Mouse (Mus musculus) spleen, postnatal 4 days (tissue): ENCODE results near the gene Rere.
"Not testable (repeated sequence)": the region's sequence is repeated elsewhere in the genome, so short reads cannot be mapped to it uniquely, and the experiment has no call there.

ENCODE experiments used
- DNase-seq, 2 experiments: peaks; one replicate each; pipeline ENCODE4 v3.0.0; 2022; ENCODE audit warnings: low spot score in 2 of 2

Rere gene

DNA sequence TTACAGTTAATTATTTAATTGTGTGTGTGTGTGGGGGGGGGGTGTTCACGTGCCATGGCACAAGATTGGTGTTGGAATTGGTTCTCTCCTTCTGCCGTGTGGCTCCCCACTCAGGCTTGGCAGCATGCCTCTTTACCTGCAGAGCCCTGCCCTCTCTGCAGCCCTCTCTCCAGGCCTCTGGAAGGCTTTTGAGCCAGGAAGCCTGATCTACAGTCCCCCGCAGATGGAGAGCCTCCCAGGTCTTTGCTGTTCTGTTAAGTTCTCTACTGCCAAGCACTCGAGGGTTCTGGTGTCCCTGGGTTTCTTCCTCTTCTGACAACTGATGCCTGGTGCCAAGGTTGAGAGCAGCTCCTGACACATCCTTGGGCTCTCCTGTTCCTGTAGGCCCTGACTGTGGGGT, 27.0 kb upstream of the Rere start:
- no peak for DNase-seq

DNA sequence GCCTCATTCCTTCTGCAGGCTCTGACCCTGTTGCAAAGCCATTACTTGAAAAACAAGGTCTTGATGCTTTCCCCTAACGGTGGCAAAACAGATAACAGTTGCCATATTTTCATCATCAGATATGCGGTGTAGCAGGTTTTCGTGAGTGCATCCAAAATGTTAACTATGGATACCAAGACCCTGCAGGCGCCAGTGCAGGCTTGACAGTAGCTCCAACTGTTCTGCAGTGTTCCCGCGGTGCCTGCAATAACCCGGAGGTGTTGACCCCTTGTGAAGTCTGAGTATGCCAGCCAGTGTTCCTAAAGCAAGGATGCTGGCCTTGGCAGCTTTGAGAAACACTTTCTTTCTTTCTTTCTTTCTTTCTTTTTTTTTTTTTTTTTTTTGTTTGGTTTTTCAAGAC, 26.3 kb upstream of the Rere start:
- DNase-seq = no peak

DNA sequence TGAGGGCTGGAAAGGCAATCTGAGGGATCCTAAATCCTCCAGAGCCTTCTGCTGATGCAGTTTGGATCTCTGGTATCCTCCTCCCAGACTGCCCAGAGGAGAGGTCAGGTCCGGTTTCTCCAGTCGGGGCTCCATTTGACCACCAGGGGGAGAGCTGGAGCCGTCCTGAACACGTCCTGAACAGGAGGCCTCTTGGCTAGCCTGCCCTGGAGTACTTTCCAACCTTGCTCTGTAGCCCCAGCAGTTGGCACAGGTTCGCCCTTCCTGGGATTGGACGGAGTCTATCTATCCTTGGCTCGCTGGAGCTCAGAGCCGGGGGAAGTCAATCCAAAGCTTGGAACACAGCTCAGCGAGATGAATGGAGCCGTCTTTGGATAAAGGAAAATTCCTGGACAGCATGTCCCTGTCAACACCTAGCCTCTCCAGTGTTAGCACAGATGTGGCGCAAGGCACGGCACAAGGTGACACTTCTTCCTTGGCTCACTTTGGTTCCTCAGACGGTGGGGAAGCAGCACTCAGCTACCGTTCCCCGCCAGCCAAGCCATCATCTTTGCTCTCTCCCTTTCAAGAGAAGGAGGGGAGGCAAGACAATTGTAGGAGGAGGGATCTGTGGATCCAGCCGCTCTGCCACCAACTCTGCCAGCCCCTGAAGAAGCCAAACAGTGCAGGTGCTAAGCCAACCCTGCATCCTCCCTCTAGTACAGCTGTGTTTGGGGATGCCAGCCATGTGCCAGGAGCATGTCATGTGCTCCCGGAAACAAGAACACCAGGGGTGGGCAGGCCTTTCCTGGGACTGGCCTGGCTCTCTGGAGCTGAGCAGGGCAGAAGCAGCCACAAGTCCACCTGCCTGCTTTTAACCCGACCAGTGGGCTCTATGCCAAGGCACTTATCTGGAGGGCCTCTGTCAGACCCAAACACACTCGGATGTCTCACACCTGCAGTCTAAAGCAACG, 23.9 kb upstream of the Rere start:
- peak; percentile 68 to 89 for DNase-seq

DNA sequence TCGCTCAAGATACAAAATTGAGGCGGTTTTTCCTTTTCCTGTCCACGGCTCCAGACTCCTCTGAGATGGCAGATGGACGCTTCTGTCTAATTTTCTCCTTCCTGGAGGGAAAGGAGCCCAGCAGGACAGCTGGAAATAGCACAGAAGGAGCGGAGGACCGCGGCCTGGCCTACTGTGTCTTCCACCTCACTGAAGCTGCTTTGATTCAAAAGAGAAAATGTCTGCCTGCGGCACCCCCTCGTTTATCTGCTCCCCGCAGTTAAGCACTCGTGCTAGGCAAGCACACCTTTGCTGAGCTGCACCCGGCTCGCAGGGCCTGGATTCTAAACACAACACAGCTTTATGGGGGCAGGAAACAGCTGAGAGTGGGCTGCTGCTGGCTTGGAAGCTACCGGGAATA, 23.1 kb upstream of the Rere start:
- DNase-seq = no peak

DNA sequence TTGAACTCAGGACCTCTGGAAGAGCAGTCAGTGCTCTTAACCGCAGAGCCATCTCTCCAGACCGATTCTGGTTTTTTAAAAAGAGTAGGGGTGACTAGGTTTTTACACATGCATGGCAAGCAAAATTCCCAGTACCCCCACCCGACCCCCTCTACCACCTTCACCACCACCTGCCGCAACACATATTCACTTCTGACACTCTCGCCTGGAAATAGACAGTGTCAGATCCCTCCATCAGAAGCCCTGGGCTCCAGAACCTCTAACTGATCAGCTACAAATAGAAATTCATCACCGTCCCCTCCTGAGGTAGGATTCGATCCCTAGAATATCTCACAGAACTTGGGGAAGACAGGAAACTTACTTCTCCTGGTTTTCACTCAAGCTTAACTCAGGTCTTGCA, 21.9 kb upstream of the Rere start:
- DNase-seq = no peak

DNA sequence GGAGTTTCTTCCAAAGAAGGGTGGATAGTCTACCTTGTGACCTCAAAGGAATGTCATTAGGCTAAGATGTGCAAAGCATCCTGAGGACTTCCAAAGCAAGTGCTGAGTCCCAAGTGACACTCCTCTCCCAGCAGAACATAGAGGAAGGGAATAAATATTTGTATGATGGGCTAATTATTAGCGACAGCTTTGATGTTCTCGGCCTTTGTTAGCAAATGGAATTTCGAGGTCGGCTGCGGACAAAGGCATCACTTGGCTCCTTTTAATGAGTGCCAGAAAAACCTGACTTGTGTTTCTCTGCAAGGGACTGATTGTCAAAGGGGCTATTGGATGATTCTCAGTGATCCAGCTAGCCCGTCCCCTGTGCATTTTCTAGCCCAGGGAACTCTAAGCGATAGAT, 21.3 kb upstream of the Rere start:
- DNase-seq = no peak

DNA sequence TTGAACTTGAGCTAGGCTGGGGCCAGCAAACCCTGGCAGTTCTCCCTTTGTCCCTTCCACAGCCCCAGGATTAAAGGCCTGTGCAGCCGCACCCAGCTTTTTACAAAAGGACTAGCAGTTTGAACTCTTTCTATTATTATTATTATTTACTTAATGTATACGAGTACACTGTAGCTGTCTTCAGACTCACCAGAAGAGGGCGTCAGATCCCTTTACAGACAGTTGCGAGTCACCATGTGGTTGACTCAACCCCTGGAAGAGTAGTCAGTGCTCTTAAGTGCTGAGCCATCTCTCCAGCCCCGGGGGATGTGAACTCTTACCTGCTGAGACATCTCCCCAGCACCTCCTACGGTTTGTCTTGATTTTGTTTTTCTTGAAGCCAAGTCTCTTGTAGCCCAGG, 20.7 kb upstream of the Rere start:
- no peak for DNase-seq

DNA sequence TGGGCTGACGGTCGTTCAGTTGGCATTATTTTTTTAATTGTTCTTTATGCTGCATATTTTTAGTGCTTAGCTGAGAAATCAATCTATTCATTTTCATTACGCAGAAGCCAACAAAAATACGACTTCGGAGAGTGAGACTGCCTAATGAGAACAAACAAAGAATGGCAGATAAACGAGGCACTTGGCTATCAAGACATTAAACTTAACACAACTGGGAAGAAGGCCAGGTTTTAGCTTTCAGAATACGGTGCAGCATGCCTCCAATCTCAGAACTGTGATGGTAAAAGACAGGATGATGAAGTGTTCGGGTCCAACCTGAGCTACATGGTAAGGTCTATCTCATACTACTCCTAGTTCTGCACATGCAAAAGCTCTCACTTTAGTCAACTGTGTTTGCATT, 19.1 kb upstream of the Rere start:
- DNase-seq = no peak

DNA sequence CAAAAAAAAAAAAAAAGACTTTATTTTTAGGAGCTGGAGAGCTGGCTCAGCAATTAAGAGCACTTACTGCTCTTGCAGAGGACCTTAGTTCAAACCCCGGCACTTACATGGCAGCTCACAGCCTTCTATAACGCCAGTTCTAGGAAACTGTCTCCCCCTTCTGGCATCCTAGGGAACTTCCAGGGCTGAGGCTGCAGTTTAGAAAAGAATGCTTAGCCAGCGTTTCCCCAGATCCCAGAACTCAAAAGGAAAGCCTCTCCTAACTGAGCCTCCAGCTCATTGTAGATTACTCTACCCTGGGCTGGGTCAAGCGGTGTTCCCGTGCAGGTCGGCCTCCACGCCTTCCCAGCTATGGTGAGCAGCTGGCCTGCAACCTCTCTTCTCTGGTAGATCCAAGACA, 16.5 kb upstream of the Rere start:
- DNase-seq = no peak

DNA sequence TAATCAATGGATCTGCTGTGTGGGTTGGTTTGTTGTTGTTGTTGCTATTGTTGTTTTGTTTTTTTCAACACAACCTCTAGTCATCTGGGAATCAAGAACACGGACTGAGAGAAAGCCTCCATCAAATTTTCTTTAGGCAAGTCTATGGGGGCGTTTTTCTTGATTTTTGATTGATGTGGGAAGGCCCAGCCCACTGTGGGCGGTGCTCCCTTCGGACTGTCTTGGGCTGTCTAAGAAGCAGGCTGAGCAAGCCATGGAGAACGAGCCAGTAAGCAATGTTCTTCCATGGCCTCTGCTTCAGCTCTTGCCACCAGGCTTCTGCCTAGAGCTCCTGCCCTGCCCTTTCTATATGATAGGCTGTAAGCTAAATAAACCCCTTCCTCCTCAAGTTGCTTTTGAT, 16.0 kb upstream of the Rere start:
- DNase-seq = no peak

DNA sequence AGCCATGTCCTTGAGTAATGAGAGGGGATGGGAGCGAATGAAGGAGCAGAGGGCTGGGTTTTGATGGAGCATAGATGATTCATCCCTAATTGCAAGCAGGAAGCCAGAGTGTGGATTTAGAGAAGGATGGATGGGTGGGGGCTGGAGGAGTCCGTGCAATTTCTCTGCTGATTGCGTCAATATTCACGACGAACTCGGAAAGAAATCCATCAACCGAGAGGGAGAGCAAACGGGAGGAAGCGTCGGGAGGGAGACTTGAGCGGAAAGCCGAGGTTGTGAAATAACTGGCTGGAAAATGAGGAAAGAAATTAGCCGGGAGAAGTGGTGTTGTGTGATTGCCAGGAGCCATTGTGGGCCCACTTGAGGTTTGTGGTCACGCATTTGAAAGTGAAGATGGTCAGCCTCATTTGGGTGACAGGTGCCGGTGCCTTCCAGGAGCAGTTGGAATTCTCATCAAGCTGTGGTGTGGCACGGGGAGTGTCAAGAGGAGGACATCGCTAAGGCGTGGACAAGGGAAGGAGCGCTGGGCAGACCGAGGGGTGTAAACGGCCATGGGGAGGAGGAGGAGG, 14.7 kb upstream of the Rere start:
- no peak for DNase-seq

DNA sequence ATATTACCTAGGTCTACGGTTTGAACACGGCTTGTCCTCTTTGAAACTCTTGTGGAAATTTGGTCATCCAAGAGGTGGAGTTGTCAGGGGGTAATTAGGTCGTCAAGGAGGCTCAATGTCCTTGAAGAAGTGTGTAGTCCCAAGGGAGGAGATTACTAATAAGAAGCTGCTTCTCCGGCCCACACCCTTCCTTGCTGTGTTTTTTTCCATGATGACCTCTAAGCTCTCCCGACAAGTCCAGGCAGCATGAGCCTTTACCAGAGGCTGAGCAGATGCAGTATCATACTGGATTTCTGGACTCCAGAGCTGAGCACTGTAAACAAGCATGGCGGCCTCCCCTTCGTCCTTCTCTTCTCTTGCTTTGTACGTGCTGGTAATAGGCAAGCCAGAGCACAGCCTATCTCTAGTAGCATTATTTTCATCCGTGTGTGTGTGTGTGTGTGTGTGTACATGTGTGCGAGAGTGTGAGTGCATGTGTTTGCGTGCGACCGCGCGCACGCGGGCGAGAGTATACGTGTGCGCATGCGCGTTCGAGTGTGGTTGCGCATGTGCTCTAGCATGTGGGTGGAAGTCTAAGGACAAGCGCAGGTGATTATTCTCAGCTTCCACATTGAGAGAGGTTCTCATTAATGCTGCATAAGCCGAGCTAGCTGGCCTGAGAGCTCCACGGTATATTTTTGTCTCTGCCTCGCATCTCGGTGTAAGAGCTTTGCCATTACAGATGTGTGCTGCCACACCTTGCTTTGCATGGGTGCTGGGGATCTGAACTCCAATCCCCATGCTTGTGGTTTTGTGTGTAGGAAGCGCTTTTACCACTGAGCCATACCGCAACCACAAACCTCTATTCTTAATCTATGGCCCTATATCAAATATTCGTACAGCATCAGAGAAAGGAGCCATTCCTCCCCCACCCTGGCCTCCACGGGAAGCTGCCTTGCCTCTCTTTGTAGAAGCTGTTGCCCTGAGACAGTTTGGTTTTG, 12.5 kb upstream of the Rere start:
- DNase-seq = no peak

DNA sequence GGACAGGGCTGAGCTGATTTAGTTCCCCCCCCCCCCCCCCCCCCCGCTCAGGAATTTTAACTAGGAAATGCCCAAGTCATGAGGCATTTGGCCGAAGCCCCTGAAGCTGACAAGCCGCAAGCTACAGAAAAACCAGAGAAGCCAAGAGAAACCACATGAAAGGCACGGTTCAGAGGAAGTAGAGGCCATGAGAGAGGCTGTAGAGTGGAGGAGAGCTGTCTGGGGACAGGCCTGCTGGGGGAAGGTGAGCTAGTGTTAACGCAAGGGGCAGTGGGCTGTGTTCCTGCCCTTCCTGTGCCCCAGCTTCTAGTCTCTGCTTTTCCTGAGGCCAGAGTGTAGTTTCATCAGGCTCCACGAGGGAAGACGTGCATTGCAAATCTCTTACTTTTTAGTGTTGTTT, 11.8 kb upstream of the Rere start:
- no peak for DNase-seq

DNA sequence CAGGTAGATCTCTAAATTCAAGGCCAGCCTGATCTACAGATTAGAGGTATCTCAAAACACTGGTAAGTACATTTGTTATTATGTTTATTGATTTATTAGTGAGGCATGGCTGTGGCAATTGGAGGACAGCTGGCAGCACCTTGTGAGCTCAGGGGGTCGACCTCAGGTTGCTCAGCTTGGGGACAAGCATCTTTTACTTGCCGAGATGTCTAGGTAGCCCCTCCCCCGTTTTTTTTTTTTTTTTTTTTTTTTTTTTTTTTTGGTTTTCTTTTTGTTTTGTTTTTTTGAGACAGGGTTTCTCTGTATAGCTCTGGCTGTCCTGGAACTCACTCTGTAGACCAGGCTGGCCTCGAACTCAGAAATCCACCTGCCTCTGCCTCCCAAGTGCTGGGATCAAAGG, 10.7 kb upstream of the Rere start:
- not testable (repeated sequence) for DNase-seq

DNA sequence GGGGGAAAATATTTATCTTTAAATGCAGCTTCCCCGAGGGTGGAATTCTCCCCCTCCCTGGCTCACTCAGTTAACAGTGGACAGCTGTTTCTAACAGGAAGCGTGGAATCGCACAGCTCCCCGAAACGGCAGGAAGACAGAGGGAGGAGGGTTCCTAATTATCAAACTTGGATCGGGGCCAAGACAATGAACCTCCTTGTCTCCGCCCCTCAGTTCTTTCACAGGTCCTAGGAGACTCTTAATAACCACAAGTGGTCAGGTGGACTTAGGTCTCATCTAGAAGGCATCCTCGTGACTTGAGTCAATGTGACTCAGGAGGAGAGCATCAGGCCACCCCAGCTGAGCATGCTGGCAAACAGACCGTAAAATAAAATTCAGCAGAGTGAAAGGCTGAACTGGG, 8.7 kb upstream of the Rere start:
- DNase-seq = no peak

DNA sequence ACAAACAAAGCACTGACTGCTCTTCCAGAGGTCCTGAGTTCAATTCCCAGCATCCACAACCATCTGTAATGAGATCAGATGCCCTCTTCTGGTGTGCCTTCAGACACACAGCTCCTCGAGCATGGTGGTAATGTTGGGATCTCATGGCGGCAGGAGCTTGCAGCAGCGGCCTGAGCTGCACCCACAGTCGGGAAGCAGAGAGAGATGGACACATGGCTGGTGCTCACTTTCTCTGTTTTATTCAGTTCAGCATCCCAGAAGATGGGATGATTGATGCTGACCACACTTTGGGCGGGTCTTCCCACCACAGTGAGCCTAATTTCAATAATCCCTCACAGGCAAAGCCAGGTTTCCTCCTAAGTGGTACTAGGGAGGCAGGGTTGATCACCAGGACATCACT, 5.9 kb upstream of the Rere start:
- DNase-seq = no peak

DNA sequence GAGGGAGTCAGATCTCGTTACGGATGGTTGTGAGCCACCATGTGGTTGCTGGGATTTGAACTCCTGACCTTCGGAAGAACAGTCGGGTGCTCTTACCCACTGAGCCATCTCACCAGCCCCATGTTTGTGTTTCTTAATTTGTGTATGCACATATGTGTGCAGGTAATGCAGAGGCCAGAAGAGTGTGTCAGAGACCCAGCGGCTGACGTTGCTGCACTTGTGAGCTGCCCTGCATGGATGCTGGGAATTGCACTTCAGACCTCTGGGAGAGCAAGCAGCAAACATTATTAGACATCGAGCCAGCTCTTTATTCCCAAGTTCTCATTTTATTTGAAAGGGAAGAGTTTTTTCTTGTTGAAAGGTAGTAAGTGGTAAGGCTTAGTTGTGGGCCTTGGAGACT, 2.1 kb upstream of the Rere start:
- DNase-seq = not testable (repeated sequence)

DNA sequence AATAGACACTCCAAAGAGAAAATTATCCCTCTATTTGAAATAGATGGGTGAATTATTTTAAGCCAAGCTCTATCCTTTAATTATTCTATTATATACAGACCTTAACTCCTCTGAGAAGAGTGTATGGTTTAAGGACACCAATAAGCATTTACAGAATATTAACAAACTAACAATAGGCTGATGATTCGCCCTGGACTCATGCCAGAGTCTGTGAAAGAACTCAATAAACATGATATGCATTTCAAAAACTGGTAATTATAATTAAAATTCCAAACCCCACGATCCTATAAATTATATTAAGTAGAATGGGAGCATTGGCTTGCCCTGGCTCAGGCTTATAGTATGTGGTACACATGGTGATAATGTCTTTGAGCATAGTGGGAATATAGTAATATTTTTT, 1.4 kb upstream of the Rere start:
- DNase-seq = no peak

DNA sequence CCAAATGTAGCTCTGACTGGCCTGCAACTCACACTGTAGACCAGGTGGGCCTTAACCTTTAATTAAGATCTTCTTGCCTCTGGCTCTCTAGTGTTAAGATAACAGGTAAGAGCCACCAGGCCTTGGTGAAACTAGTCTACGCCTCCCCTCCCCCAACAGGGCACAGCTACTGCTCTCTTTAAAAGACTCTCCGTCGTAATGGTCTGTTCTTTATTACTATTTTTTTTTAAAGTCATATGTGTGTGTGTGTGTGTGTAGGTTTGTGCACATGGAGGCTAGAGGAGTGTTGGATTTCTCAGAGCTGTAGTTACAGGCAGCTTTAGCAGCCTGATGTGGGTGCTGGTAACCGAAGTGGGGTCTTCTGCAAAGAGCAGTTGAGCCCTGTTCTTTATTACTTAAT, 987 bp upstream of the Rere start:
- DNase-seq = no peak

DNA sequence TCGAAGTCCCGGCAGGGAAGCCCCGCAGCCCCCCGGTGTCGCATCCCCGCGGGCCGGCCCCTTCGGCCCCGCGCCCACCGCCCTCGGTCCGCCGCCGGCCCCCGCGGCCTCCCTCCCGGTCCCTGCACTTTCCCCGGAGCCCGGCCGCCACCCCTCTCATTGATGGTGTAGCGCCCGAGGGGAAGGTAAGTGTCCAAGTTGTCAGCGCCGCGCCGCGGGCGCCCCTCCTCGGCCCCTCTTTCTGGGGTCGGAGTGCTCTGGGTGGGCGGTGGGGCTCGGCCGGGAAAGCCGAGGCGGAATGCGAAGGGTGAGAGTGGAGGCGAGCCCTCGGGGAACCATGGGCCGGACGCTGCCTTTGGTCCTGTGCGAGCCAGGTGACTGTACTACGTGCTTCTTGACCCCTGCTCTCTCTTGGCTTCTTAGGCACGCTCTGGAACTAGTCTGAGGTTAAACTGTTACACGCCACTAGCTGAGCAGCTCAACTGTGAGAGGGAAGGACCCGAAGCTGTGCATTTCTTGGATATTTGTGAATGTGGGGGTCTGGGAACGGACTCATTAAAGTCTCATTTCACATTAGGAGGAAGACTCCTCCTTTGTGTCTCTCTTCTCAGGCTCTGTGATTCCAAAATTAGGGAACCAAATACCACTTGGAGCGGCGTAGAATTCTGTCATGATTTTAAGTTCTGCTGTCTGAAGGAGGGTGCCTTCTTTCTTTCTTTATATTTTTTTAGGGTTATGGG, 615 bp downstream of the Rere start:
- peak; percentile 49 to 80 for DNase-seq

DNA sequence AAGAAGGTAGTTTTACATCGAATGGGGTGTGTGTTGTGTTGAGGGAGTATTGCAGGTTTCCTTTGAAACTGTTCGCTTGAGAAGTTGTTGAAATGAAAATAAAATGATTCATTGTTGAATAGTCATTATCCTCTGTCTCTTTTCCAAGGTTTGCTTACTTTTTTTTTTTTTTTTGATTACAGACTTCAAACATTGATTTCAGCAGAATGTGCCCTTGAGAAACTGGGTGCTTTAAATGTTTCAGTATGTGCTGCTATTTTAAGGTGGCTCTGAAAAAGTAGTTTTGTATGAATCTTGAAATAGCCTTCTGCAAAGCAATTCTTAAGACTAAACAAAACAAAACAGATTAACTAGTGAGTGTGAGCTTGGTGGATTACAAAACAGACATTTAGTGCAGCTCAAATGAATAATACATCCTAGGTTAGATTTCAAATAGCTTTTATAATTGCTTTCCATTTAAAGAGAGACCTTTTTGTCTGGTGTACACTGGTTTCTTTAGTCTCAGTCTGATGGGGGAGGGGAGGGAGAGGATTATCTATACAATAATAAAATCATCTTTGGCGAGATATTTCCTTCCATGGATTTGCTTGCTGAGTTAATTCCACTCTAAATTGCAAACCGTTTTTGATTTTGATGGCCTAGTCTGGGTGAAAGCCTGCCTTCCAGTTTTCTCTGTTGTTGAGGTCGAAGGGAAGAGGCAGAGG, 1.3 kb downstream of the Rere start:
- no peak for DNase-seq
